Mouse (Mus musculus): ENCODE data around the gene 1190002N15Rik.

DNA sequence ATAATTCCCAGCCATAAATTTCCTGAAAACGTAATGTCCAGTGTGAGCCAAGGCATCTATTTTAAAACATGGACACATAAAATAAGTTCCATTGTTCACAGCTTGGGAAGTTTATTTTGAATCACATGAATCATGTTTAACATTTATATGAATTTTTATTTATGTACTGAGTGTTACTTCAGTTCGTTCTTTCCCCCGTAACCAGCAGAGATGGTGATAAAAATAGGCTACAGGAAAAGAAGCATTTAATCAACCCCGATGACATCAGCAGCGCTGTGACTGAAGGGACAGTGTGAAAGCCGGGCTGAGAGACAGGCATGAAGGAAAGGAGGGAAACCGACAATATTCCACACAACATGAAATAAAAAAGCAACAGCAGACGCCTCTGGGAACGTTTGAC is 46.4 kb downstream of the 1190002N15Rik start:
- TF ChIP-seq ZKSCAN1 (IDR thresholded peaks at IDR 0.05; ENCODE audit: borderline replicate concordance, low read depth, low read length) (no peak), EP300 (IDR thresholded peaks at IDR 0.05; ENCODE audit: low read length) (no peak), MAFK (IDR thresholded peaks at IDR 0.05; ENCODE audit: insufficient replicate concordance, low read length) (no peak)
